Mouse (Mus musculus) right cerebral cortex, postnatal 25 days (tissue): Measurements from ENCODE around the gene Kif26b.

Experiments
- DNase-seq: peaks from one replicate; pipeline ENCODE4 v3.0.0; 2022

Gene Kif26b

DNA sequence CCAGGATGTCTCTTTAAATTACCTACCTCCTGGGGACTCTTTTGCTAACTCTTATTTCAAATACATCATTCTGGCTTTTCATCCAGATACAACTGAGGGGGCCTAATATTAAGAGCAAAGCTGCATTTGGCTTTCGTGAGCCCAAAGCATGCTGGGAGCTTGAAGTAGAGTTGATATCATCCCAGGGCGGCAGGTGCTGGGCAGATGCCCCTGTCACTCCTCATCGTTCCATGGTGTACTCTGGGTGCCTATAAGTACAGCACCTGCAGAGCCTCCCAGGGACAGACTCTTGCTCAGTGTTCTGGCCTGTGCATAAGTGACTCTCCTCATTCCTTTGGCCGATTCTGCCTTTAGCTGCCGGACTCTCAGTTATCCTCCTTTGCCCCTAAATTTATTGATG, 13.5 kb downstream of the Kif26b start:
- DNase-seq: no peak

DNA sequence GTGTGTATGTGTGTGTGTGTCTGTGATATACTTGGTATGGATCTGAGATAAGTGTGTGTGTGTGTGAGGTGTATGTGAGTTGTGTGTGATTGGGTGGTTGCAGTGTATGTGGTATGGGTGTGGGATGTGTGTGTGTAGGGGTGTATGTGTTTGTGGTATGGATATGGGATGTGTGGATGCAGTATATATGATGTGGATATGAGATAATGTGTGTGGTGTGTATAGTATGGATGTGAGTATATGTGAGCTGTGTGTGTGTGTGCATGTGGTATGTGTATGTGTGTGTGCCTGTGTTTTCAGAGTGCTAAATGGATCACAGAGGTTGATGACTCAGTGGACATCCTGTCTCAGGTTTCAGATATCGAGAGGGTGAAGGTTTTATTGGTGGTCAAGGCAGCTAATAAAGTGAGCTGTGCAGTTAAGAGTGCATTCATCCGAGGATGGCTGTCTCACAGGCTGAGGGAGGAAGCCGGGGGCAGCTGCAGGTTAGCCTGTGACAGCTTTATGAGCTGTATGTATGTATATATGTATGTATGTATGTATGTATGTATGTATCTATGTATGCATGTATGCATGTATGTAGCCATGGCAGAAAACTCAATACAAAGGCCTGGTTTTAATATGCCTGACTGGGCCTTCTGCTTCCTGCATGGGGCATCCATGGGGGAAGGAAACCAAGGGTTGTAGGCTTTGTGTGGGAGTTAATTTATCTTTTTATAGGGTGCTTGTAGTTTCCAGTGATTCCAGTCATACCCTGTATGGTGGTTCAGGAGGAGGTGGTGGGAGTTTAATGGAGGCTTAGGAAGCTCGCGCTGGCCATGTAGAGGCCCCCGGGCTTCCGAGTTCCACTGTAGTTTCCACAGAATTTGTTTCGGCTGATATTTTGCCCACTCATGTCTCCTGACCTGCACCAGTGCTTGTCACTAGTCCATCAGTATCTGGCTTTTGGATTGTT, 14.3 kb downstream of the Kif26b start:
- no peak for DNase-seq

DNA sequence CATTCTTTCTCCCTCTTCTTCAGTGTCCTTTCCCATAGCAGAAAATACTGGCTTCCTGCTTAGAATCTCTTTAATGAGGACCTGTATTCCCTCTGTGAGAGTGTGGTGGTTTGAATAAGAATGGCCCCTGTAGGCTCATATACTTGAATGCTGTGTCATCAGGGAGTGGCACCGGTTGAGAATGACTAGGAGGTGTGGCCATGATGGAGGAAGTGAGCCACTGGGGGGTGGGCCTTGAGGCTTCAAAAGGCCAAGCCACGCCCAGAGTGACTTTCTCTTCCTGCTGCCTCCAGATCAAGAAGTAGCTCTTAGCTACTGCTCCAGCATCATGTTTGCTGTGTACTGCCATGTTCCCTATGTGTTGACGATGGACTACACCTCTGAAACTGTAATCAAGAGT, 15.7 kb downstream of the Kif26b start:
- no peak for DNase-seq

DNA sequence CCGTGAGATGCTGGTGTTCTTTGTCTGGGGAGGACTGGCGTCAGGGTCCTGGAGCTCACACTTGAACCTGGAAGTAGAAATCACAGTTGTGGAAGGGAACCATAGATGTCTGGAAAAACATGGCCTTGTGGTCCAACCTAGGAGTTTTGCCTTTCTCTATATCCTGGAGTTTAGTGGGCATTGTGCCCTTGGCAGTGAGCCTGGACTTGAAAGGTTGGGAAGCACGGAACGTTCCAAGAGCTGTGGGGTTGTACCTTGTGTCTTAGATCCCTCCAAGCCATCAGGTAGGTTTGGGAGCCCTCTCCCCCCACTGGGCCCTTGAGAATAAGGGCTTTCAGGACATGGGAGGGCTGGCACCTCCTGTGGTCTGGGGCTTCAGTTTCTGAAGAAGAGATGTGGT, 20.7 kb downstream of the Kif26b start:
- DNase-seq: no peak

DNA sequence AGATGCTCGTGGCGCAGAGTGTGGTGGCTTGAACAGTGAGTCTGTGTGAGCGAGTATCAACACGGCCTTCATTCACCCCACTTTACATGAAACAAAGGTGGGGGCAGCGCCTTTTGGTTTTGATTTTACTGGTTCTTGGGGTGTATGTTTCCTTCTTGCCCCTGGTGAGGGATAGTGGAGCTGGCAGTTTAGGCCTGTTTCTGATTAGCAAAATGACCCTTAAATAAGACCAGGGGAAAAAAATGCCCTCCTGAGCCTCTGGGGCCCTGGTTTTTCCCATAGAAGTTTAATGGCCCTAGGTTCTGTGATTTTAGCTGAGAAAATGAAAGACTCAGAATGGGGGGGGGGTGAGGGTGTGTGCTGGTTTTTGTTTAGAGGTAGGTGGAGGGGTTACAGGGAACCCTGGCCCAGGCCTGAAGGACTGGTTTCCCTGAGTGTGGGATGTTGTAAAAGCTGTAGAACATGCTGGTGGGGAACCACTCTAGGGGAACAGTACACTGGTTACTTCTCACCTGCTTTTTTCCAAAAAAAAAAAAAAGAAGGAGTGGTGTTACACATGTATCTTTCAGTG, 21.6 kb downstream of the Kif26b start:
- DNase-seq: no peak

DNA sequence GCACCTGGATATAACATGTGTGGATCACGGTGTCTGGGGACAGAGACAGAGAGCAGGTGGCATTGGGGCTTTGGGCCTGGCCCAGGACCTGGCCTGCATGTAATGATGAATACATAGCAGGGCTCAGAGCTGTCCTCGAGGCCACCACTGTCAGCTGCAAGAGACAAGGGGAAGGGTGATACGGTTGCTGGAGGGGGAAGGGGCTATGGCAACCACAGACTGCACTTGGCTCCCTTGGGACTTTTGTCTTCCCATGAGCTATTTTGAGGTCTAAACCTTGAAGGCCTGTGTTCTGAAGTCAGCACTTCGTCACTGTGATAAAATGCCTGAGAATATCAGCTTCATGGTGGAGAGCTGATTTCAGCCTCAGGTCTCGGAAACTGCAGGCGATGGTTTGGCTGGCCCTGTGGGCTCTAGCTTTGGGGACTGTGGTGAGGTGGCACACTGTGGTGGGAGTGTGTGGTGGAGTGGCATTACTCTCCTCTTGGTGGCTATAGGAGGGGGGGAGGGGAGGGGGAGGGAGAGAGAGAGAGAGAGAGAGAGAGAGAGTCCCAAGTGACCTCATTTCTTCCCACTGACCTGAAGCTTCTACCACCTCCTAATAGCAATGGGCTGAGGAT, 23.5 kb downstream of the Kif26b start:
- no peak for DNase-seq

DNA sequence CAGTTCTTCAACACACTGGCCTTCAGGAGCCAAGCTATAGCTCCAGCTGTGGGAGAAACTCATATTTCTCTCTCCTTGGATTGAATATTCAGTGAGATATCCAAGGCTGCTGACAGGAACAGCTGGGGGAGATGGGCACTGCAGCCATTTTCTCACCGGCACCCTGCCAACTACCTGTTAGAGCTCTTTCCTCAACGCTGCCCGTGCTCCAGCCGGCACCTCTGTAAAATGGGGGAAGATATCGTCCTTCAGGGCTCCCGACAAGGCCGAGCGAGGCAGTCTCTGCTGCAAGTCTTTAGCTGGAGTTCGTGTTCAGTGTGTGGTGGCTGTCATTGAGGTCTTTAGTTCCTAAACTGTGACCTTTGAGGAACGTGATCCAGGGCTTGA, 24.0 kb downstream of the Kif26b start:
- DNase-seq: no peak

DNA sequence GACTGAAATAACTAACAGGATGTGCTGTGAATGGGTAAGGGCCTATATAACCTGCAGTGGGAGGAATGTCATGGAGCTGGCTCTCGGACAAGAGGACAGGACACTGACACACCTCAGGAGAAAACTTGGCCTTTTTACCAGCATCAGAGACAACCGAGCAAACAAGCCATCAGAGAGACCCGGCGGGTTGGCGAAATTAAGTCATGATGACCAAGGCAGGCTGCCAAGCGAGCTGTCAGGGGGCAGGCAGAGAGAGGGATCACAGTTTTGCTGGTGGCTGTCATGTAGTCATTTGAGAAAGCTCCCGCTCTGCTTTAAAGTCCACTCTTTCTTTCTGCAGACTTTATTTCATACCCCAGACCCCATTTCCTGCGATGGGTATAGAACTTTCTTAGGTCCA, 27.3 kb downstream of the Kif26b start:
- no peak for DNase-seq

DNA sequence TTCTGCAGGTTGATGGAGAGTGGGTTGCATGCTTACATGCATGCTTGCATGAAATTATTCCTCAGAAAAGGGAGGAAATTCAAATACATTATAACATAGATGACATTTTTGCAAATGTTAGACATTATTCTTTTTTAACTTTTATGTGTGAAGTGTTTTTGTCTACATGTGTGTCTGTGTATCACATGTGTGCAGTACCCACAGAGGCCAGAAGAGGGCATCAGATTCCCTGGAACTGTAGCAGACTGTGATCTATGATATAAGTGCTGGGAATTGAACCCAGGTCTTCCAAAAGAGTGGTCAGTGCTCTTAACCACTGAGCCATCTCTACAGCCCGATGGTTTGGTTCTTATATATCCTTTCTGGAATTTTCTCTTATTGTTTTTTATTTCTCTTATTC, 31.1 kb downstream of the Kif26b start:
- DNase-seq: no peak

DNA sequence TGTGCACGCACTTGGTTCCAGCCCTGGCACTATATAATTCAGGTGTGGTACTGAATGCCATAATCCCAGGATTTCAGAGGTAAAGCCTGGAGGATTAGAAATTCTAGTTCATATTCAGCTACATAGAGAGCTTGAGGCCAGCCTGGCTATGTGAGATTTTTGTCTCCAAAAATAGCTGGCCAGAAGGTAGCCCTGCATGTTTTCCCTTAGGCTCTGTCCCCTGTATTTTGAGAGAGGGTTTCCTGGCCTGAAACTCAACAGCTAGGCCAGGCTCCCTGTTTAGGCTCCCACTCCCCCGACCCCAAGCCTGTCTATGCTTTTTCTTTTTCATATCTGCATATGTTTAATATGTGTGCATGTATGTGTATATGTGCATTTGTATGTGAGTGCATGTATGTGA, 34.9 kb downstream of the Kif26b start:
- no peak for DNase-seq

DNA sequence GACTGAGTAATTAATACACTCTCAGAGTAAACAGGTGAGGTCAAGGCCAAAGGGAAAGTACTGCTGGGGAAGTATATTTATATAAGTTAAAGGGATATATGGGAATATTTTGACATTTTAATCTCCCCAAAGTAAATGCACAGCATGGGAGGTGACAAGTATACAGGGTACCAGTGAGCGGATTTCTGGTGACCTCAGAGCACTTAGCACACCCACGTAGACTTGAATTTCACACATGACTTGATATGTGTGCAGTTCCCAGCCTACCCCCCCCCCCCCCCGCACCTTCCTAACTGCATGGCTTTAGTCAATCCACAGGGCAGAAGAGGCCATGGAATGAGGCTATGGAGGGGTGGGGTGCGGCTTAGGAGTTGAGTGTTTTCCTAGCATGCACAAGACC, 35.9 kb downstream of the Kif26b start:
- no peak for DNase-seq

DNA sequence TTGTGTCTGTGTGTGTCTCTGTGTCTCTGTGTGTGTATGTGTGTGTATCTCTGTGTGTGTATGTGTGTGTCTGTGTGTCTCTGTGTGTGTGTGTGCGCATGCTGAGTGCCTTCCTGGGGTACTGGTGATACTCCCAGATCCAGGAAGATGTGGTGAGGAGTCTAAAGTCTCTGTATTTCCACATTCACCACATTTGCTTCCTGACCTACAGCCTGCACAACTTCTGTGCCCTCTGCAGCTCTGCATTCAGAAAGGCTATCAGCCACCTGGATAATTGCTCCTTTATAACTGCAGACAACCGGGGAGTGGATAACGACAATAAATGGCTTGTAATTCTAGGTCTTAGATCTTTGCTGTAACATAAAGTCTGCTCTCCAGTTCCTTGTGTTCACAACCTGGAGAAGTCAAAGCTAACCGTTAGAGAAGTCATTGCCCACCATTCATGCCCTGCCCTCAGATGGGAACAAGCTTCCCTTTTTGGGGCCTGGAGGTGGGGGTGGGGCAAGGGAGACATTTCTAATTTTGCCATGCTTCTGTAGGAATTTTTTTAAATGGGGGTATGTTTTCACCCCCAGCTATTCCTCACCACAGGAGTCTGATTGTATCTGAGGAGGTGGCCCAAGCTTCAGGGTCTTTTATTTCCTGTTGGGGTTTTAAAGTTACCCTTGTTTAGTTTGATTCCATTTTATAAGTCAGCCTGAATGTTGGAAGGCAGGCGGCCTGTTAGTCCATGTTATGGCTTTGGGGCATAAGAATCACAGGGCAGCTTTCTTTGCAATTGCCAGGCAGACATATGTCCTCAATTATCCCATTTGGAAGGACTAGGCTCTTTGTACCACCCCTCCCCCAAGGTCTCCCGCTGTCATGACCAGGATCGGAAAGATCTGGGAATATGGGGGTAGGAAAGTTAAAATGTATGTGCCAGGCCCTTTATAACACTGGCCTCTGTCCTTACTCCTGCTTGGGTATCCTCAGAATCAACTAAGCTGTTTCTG, 39.9 kb downstream of the Kif26b start:
- DNase-seq: no peak

DNA sequence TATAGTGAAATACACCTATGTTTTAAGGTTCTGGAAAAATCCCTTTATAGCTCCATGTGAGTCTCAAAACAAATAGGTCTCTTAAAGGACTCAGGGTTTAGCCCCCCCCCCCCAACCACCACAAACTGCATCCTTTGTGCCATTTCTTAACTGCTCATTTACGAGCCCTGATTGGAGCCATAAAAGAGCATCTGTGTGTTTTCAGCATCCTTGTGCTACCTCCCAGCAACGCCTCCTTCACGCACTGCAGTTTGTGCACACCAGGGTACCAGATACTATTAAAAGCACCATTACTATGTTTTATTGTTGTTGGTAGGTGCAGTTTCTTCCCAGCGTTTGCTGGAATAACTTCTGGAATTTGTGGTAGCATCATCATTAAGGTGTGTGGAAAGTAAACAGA, 42.1 kb downstream of the Kif26b start:
- DNase-seq: no peak

DNA sequence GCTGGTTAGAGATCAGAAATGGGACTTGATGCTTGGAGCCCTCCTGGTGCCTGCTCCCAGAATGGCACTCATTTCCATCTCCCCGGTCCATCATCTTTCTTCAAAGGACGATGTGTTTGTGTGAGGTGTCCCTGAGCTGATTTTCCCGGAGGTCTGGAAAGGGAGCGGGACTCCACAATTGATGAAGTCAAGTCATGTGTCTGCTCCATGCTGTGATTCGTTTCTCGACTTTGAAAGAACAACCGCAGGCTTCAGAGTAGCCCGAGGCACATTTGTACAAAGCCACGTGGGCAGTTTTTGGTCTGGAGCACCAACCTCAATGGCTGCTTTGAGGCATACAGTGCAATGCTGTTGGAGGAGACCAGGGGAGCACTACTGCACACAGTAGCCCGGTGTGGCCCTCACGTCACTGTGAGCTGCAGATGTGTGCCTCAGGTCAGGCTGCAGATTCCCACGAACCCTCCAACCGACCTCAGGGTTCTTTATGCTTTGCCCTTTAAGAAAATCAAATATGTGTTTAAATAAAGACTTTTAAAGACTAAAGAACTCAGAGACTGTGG, 43.0 kb downstream of the Kif26b start:
- no peak for DNase-seq

DNA sequence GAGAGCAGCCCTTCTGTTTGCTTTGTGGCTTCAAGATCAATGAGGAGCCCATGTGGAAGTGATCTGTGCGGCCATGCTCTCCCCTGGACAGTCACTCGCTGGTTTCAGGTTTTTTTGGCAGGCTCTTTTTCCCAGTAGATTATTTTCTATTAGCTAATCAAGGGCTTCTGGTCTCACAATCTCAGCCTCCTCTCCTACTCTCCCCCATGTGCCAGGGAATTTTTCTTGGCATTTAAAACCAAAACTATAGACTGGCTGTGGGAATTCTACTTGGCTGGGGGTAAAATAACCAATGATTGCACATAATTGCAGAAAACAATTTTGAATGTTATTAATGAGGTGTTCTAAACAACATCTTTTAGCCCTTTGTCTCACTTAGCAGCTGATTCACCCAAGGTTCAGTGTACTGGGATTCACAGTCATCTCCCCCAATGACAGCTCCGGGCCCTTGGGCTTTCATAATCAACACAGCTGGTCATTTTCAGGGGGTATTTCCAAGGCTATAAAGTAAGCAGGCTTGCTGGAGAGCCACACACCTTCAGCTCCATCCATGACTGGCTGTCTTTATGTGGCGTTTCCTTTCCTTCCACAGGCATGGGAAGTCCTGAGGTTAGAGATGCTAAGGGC, 44.6 kb downstream of the Kif26b start:
- no peak for DNase-seq

DNA sequence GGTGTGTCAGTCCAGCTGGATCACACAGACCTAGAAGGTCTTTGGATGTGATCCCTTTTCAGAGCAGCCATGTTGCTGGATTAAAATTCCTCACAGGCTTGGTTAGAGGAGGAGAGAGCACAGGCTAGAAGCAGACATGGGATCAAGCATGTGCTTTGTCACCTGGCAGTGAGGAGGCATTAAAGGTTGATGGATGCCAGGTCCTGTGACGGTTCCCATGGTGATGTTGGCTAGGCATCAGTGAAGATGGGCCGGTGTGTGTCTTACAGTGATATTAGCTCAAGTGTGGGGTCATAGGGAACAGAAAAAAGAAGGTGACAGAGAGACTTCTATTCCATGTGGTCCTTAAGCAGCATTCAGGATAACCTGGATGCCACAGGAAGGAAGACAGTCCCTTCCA, 46.8 kb downstream of the Kif26b start:
- no peak for DNase-seq

DNA sequence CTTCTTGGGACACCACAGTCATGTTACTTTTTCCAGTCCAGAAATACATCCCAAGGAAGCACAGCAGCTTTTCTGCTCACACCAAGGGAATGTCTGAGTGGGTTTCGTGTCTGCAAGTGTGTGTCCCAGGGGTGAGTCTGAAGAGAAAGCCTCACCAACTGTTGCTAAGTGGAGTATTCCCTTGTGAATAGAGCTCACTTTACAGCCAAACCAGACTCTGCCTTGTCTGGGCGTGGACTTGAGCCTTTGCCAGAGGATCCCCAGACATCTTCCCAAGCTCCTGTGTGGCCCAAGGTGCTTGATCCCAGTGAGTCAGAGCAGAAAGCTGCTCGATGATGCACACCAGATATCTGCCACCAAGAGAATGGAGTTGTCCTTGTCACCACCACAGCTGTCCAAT, 48.0 kb downstream of the Kif26b start:
- no peak for DNase-seq

DNA sequence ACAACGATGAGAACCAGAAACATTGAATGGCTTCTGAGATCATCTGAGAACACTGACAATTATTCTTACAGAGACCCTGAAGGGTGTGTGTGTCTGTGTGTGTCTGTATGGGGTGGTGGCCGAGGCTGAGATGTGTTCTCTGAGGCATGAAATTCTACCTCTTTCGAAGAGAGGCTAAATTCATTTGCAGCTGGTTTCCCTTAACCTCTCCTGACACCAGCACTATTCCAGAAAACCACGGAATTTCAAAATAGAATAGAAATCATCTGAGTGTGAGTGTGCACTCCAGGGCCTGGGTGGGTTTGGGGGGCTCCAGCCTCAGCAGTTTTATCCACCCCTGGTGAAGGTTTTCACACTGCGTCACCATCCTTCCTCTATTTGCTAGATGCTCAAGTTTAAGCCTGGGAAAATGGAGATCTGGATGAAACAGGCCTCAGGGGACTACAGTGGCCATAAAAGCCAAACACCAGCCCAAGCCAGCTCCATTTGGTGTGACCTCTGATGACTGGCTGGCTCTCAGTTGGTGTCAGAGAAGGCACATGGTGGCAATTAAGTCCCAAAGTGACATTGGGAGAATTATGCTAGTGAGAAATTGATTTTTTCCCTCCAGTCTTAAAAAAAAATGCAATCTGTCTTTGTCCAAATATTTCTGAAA, 56.6 kb downstream of the Kif26b start:
- no peak for DNase-seq

DNA sequence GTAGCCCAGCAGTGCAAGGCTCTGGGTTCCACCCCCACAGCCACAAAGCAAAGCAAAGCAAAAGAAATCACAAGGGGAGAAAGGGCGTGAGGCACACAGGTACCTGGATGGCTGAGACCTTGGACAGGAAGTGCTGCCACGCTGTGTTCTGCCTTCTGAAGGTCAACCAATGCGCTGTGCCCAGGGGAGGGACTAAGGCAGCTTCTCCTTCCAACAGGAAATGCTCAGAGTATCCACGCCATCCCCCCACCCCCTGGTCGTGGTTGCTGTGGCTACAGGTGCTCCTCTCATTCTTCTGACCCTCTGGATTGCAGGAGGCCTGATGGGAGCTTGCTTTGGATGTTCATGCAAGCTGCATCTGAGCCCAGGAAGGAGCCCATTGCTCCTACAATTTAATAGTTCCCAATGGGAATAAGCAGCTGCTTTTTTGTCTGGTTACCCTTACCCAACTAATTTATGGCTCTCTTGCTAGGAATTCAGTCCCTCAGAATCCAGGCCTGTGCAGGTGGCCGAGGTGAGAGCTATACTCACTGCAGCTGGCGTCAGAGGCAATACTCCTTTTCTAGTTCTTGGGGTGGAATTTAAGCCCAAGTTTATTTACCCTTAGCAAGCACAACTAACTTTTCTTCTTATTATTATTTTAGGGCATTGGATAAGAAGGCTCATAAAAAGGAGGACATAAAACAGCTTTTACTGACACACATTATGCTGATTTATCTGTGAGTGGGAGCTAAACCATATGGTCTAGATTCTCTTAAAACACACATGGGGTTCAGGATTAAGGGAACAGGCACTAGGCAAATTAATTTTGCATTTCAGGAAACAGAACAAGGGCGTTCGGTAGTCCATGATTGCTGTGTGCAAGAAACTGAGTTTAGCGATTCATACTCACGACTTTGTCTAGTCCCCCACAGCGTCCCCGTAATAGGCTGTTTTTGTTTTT, 61.6 kb downstream of the Kif26b start:
- no peak for DNase-seq

DNA sequence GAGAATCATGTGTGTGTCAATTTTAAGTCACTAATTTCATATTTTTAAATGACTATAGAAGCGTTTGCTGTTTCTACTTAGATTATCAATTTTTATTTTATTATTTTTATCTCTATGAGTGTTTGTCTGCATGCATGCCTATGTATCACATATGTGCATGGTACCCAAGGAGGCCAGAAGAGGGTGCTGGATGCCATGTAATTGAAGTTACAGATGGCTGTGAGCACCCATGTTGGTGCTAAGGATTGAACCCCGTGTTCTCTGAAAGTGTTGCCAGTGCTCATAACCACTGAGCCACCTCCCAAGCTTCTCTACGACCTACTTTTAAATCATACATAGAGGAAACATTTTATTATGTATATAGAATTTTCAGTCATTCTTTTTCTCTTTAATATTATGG, 68.2 kb downstream of the Kif26b start:
- DNase-seq: no peak
